Mouse (Mus musculus) cortical plate, adult 2 months (tissue): ENCODE data around the gene Gm9903.
A peak's percentile ranks its signal among the peaks of the same experiment; 100 is the strongest.

Experiments
- CTCF ChIP-seq: fragments of 200-500 bp; IDR thresholded peaks from 2 replicates; pipeline ENCODE4 v1.5.1; 2011; ENCODE audit warnings: mild to moderate bottlenecking, control low read depth, low read length; ENCODE audit not compliant: insufficient read depth; ENCODE audit errors: extremely low read depth
- POLR2A ChIP-seq: fragments of 200-500 bp; IDR thresholded peaks from 2 replicates; pipeline ENCODE4 v1.6.1; 2011; ENCODE audit warnings: mild to moderate bottlenecking, low read length, control low read depth; ENCODE audit not compliant: insufficient read depth; ENCODE audit errors: extremely low read depth

- no peak for TF ChIP-seq POLR2A
- TF ChIP-seq CTCF: peak; percentile 35
These were observed 38.5 kb downstream of the Gm9903 start for GRCm38 (mm10) chr5:33668223-33668622.
